Mouse (Mus musculus) ovary, postnatal 36 days (tissue): ENCODE data around the gene Spag17.

ENCODE experiments used
- DNase-seq: peaks from one replicate; pipeline ENCODE4 v3.0.0; 2022; ENCODE audit warnings: low spot score, mixed read lengths

Gene Spag17

GRCm38 (mm10) chr3:100163556-100163955, 278.4 kb downstream of the Spag17 start:
- no peak for DNase-seq

- DNase-seq, result no peak
Measured at GRCm38 (mm10) chr3:100164991-100165390, 279.8 kb downstream of the Spag17 start.

- no peak for DNase-seq
Measured at GRCm38 (mm10) chr3:100176031-100176430, 290.8 kb downstream of the Spag17 start.

GRCm38 (mm10) chr3:100180471-100180870, 295.3 kb downstream of the Spag17 start:
- no peak for DNase-seq

GRCm38 (mm10) chr3:100189444-100189843, 304.2 kb downstream of the Spag17 start:
- DNase-seq, result no peak

- no peak for DNase-seq
Measured at GRCm38 (mm10) chr3:100189861-100190260, 304.7 kb downstream of the Spag17 start.
